In the genomic region with DNA sequence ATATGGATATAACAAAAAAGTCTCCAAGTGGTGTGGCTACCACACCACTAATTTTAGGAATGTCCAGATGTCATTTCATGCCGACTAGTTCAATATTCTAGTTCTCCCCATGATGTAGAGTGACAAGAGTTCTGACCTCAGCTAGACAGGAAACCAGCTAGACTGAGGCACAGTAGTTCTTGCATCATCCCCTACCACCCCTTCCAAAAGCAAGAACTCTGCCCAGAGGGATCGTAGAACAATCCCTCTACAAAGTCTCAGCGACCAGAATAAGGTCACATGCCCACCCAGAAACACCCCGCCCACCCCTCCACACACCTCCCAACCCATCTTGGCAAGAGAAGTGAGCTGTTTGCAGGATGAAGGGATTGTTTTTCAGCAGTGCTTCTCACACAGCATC, we compare ENCODE assay signal across 26 mouse cellular contexts. TPM values are rescaled to one million over a fixed set of nuclear protein-coding genes. Genes with fewer than 3 reads are reported as not detected.
A peak's percentile ranks its signal among the peaks of the same experiment; 100 is the strongest.
DNase-seq lines count a peak whose midpoint lies in the region; ATAC-seq lines count a peak whose summit lies in the region.
"Had no signal": no experiment of that assay in that cellular context is flagged by ENCODE, and none has a peak within 500 bp of the region (broad histone marks: within the 10 kb centered on the region; RNA-seq: fewer than 3 reads in every experiment).

No protein-coding gene starts in this region.

- H3K4me3 ChIP-seq in heart, embryonic 10.5 days, result no peak overlapping the region
- no peak overlapping the region for H3K4me3 ChIP-seq in kidney, embryonic 16.5 days (ENCODE audit: low read length)
- H3K4me3 ChIP-seq: heart, adult 2 months; hindbrain, embryonic 13.5 days; limb, embryonic 10.5 days; liver, embryonic 15.5 days; lung, embryonic 15.5 days; midbrain, embryonic 10.5 days had no signal

- ATAC-seq in granulocyte monocyte progenitor cell, adult 5-6 weeks (replicated peaks; ENCODE audit: poor library complexity, severe bottlenecking), result peak; percentile 69
- no peak for ATAC-seq in kidney, embryonic 16.5 days (ENCODE audit: low FRiP score, low TSS enrichment)
- ATAC-seq: forebrain, embryonic 16.5 days; midbrain, embryonic 16.5 days had no signal

- peak; percentile 33 for DNase-seq in heart, adult 11 months
- DNase-seq in heart, embryonic 10.5 days (ENCODE audit: low spot score), result no peak
- DNase-seq in T-cell, adult 2 months (ENCODE audit: low spot score), result peak; percentile 19
- DNase-seq in layer of hippocampus, adult 11-12 months (ENCODE audit: low spot score), result no peak
- DNase-seq in heart, adult 18-20 months, result no peak
- DNase-seq: adrenal gland, adult 2 months; cerebellum, adult 11-12 months; cerebellum, postnatal 14 days; embryo, embryonic 11 days; gastrocnemius, postnatal 10 days; heart, adult 2 months; kidney, adult 2 months; kidney, postnatal 10 days; liver; lung, postnatal 36 days; right cerebral cortex, adult 18-20 months had no signal

- no peaks in the 10 kb centered on the region for H3K27me3 ChIP-seq in heart, embryonic 10.5 days (ENCODE audit: insufficient read depth, poor library complexity, severe bottlenecking)
- H3K27me3 ChIP-seq in kidney, embryonic 16.5 days (ENCODE audit: insufficient read depth, low read length), result no peaks in the 10 kb centered on the region
- H3K27me3 ChIP-seq: hindbrain, embryonic 13.5 days; lung, embryonic 15.5 days had no signal

- H3K9me3 ChIP-seq in heart, embryonic 10.5 days, result 0 out of 2 replicates have a peak, but pooled peaks cover 2% of the 10 kb centered on the region
- peaks cover 9% of the 10 kb centered on the region; the same call in 1 of the 2 replicates for H3K9me3 ChIP-seq in kidney, embryonic 16.5 days (ENCODE audit: low read length)
- H3K9me3 ChIP-seq: hindbrain, embryonic 13.5 days; limb, embryonic 10.5 days; liver, embryonic 15.5 days; lung, embryonic 15.5 days had no signal

- no peaks in the 10 kb centered on the region for H3K36me3 ChIP-seq in heart, embryonic 10.5 days
- no peaks in the 10 kb centered on the region for H3K36me3 ChIP-seq in kidney, embryonic 16.5 days (ENCODE audit: insufficient read depth, low read length)
- H3K36me3 ChIP-seq: hindbrain, embryonic 13.5 days; limb, embryonic 10.5 days; liver, embryonic 15.5 days; lung, embryonic 15.5 days; midbrain, embryonic 10.5 days had no signal

- 76% methylated on average over 4 of the region's 4 CpGs for WGBS in heart, embryonic 10.5 days
- 80% methylated on average over 4 of the region's 4 CpGs for WGBS in kidney, embryonic 16.5 days

- H3K4me2 ChIP-seq in kidney, embryonic 16.5 days (replicated peaks; ENCODE audit: low read depth, low read length), result no peak overlapping the region
- H3K4me2 ChIP-seq: hindbrain, embryonic 13.5 days; liver, embryonic 15.5 days; lung, embryonic 15.5 days had no signal

- no peak overlapping the region for H3K27ac ChIP-seq in heart, embryonic 10.5 days
- H3K27ac ChIP-seq in kidney, embryonic 16.5 days (ENCODE audit: low read length), result no peak overlapping the region
- H3K27ac ChIP-seq: heart, adult 2 months; hindbrain, embryonic 13.5 days; limb, embryonic 10.5 days; liver, embryonic 15.5 days; lung, embryonic 15.5 days; stomach, postnatal 0 days had no signal

- H3K9ac ChIP-seq in kidney, embryonic 16.5 days (replicated peaks; ENCODE audit: low read length), result no peak overlapping the region
- H3K9ac ChIP-seq: hindbrain, embryonic 13.5 days; liver, embryonic 15.5 days; lung, embryonic 15.5 days had no signal

- 0 out of 2 replicates have a peak, but pooled peaks cover 4% of the 10 kb centered on the region for H3K4me1 ChIP-seq in heart, embryonic 10.5 days
- H3K4me1 ChIP-seq in kidney, embryonic 16.5 days (ENCODE audit: insufficient read depth, low read length), result no peaks in the 10 kb centered on the region
- H3K4me1 ChIP-seq: limb, embryonic 10.5 days; lung, embryonic 15.5 days had no signal

RNA-seq across cellular contexts. Expression of a gene that starts 14.4 kb away (rescaled TPM):
- polyA plus RNA-seq in heart, embryonic 10.5 days (2016; fragmentation: Nextera tagmentation; extraction: Ambion mirVana), result 2.3 and 3.9 TPM in 2 replicates
- total RNA-seq in granulocyte monocyte progenitor cell, adult 5-6 weeks (2014; fragmentation: Nextera tagmentation), result 14.3 and 15.7 TPM in 2 replicates
- total RNA-seq in granulocyte monocyte progenitor cell, adult 5-6 weeks (2017), result 17.4 and 23.2 TPM in 2 replicates
- polyA plus RNA-seq in kidney, embryonic 16.5 days (2015; fragmentation: Nextera tagmentation; extraction: Ambion mirVana), result 5.4 and 6.3 TPM in 2 replicates
- total RNA-seq in heart, adult 18-20 months (2021), result 1 to 10 TPM; 4.5 to 4.7 TPM

RNA-seq across cellular contexts. Expression of a gene that starts 43.1 kb away (rescaled TPM):
- 3.0 and 3.9 TPM in 2 replicates for polyA plus RNA-seq in heart, embryonic 10.5 days (2016; fragmentation: Nextera tagmentation; extraction: Ambion mirVana)
- total RNA-seq in granulocyte monocyte progenitor cell, adult 5-6 weeks (2014; fragmentation: Nextera tagmentation), result 0.15 and 1.6 TPM in 2 replicates
- total RNA-seq in granulocyte monocyte progenitor cell, adult 5-6 weeks (2017), result 0.21 TPM in 1 of 2 replicates, not detected in the other
- polyA plus RNA-seq in kidney, embryonic 16.5 days (2015; fragmentation: Nextera tagmentation; extraction: Ambion mirVana), result 5.0 and 5.1 TPM in 2 replicates
- total RNA-seq in heart, adult 18-20 months (2021), result under 1 TPM; 0.46 to 0.69 TPM

Comparison
In these comparisons a context has a peak if more than half of its experiments do, and no peak if none do; other contexts are left out.
1. DNase-seq: peak in heart, adult 11 months (single experiment) and T-cell, adult 2 months (single experiment); none in heart, embryonic 10.5 days (single experiment), layer of hippocampus, adult 11-12 months (single experiment) and heart, adult 18-20 months (0 of 2).